Mouse (Mus musculus): ENCODE results near the gene Ccr2. TPM values are rescaled to one million over a fixed set of nuclear protein-coding genes. Genes with fewer than 3 reads are reported as not detected.

Gene Ccr2
- 50.3 TPM for polyA plus RNA-seq (2017; shearing (Covaris generic))

GRCm38 (mm10) chr9:124101723-124102122 lies at the start of gene Ccr2:
TSS of gene Ccr2 (plus strand) at chr9:124101950.

DNA sequence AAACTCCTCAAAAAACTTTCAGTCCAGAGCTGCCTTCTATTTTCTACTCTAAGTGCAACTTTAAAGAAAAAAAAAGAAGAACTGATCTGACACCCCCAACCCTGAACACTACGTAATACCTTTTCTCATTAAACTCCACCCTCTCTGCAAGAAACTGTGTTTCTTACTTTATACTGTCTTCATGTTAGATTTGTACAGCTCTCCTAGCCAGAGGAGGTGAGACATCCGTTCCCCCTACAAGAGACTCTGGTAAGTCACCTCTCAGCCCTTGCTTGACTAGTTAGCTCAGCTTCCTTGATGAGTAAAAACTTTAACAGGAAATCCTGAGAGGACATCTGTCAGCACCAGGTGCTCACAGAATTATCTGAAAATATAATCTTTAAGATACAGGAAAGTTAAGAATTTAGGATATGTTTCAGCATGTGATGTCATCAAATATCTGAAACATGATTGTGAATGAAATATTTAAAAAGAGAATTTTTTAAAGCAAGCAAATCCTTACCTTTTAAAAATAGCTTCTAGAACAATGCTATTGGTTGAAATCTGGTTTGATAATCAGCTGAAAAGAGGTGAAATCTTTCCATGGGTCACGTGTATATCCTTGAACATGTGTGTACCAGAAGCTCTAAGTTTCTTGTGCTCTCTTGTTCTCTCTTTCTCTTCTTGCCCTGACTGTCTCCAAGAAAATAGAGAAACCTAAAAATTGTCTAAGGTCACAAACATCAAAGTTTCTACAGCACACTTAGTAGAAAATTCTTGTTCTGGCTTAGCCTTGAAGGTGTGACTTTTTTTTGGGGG lies 19.8 kb downstream of the Ccr2 start, which contains the start of gene Ccr5:
TSS of gene Ccr5 (plus strand) at position 157 of the 798 bp plus-strand sequence.

Other genes with a start within 250 kb of the Ccr2 start
- gene Xcr1, start 239.9 kb upstream of the Ccr2 start, polyA plus RNA-seq (2017; shearing (Covaris generic)): 0.44 TPM
- 0.26 TPM for gene Ccr1, start 133.3 kb upstream of the Ccr2 start, polyA plus RNA-seq (2017; shearing (Covaris generic))
- gene Ccr1l1, start 123.5 kb upstream of the Ccr2 start, polyA plus RNA-seq (2017; shearing (Covaris generic)): not detected
- 3.0 TPM for gene Ccr3, start 80.0 kb upstream of the Ccr2 start, polyA plus RNA-seq (2017; shearing (Covaris generic))
- 15.6 TPM for gene Ccr5, start 19.6 kb downstream of the Ccr2 start, polyA plus RNA-seq (2017; shearing (Covaris generic))
- gene 2010315B03Rik, start 210.7 kb downstream of the Ccr2 start, polyA plus RNA-seq (2017; shearing (Covaris generic)): 23.5 TPM